Mouse (Mus musculus) forebrain, embryonic 12.5 days (tissue): ENCODE data around the gene Hpgd. TPM values are rescaled to one million over a fixed set of nuclear protein-coding genes. Genes with fewer than 3 reads are reported as not detected.
"Not testable (repeated sequence)": the region's sequence is repeated elsewhere in the genome, so short reads cannot be mapped to it uniquely, and the experiment has no call there.

Experiments used
- ATAC-seq: fragments of 200-750 bp; cut with Nextera tagmentation; 2 replicates; pipeline ENCODE4 v1.8.0; 2017; ENCODE audit warnings: moderate TSS enrichment; ENCODE audit not compliant: low FRiP score
- H3K27ac ChIP-seq: fragments of 300-500 bp; sonication (generic); 2 replicates; pipeline ENCODE4 v1.5.1; 2016; ENCODE audit warnings: mild to moderate bottlenecking
- H3K27me3 ChIP-seq: fragments of 300-500 bp; sonication (generic); 2 replicates; pipeline ENCODE4 v1.6.1; 2016; ENCODE audit warnings: mild to moderate bottlenecking
- H3K36me3 ChIP-seq: fragments of 300-500 bp; sonication (generic); replicated peaks from 2 replicates; pipeline ENCODE4 v1.6.1; 2016; ENCODE audit warnings: mild to moderate bottlenecking
- H3K4me1 ChIP-seq: fragments of 300-500 bp; sonication (generic); 2 replicates; pipeline ENCODE4 v1.6.1; 2016
- H3K4me2 ChIP-seq: fragments of 300-500 bp; sonication (generic); 2 replicates; pipeline ENCODE4 v1.6.1; 2016; ENCODE audit warnings: mild to moderate bottlenecking, moderate library complexity
- H3K4me3 ChIP-seq: fragments of 300-500 bp; sonication (generic); replicated peaks from 2 replicates; pipeline ENCODE4 v1.5.1; 2016; ENCODE audit warnings: mild to moderate bottlenecking
- H3K9ac ChIP-seq: fragments of 300-500 bp; sonication (generic); 2 replicates; pipeline ENCODE4 v1.6.1; 2016; ENCODE audit warnings: mild to moderate bottlenecking
- H3K9me3 ChIP-seq: fragments of 300-500 bp; sonication (generic); 2 replicates; pipeline ENCODE4 v1.6.1; 2016
- WGBS: fragments of 180-500 bp; shearing (Covaris S2); methylation state at CpG from one replicate; pipeline ENCODE4 v1.1.7; 2016; 5-methylcytosine and 5-hydroxymethylcytosine counted together
- polyA plus RNA-seq: library from polyadenylated mRNA; unstranded; fragments of >200 nt; fragmentation: Nextera tagmentation; extraction: Ambion mirVana; gene quantifications from 2 replicates; pipeline ENCODE4 v1.2.1, GENCODE M21; 2016

Hpgd gene
- polyA plus RNA-seq, 1 experiment from 2014 or later: 6.6 TPM

- no peak overlapping the region for H3K4me3 ChIP-seq
- H3K36me3 ChIP-seq: no peaks in the 10 kb centered on the region
- 0 out of 2 replicates have a peak, but pooled peaks cover 4% of the 10 kb centered on the region for H3K27me3 ChIP-seq
- H3K27ac ChIP-seq: no peak overlapping the region
- H3K9me3 ChIP-seq: no peaks in the 10 kb centered on the region
- WGBS: 82% methylated on average over 7 of the region's 7 CpGs
- no peak overlapping the region for H3K9ac ChIP-seq
- H3K4me1 ChIP-seq: no peaks in the 10 kb centered on the region
- H3K4me2 ChIP-seq: no peak overlapping the region
- no peak for ATAC-seq
Observed at GRCm38 (mm10) chr8:56287370-56288072, 6.9 kb upstream of the Hpgd start.

GRCm38 (mm10) chr8:56292318-56292717 lies 2.1 kb upstream of the Hpgd start:
- Histone ChIP-seq H3K27me3 (peaks cover 12% of the 10 kb centered on the region; the same call in 1 of the 2 replicates), H3K9me3 (no peaks in the 10 kb centered on the region), H3K9ac (no peak overlapping the region), H3K4me2 (no peak overlapping the region), H3K27ac (no peak overlapping the region), H3K4me1 (peaks cover 24% of the 10 kb centered on the region), H3K36me3 (no peaks in the 10 kb centered on the region), H3K4me3 (no peak overlapping the region)
- no peak for ATAC-seq
- 87% methylated on average over 7 of the region's 7 CpGs for WGBS

GRCm38 (mm10) chr8:56293480-56293879 lies 905 bp upstream of the Hpgd start:
- no peak overlapping the region for H3K27ac ChIP-seq
- peak overlapping the region; percentile 88 for H3K4me2 ChIP-seq
- no peaks in the 10 kb centered on the region for H3K36me3 ChIP-seq
- H3K4me3 ChIP-seq: no peak overlapping the region
- peaks cover 12% of the 10 kb centered on the region; the same call in 1 of the 2 replicates for H3K27me3 ChIP-seq
- peaks cover 24% of the 10 kb centered on the region for H3K4me1 ChIP-seq
- H3K9ac ChIP-seq: no peak overlapping the region
- peak; percentile 62; the same call in 1 of the 2 replicates for ATAC-seq
- WGBS: 2% methylated on average over 8 of the region's 8 CpGs
- no peaks in the 10 kb centered on the region for H3K9me3 ChIP-seq

- Histone ChIP-seq H3K27me3 (peaks cover 12% of the 10 kb centered on the region; the same call in 1 of the 2 replicates), H3K36me3 (no peaks in the 10 kb centered on the region), H3K27ac (no peak overlapping the region), H3K9ac (peak overlapping the region; percentile 54; the same call in 1 of the 2 replicates), H3K4me2 (peak overlapping the region; percentile 88), H3K4me3 (peak overlapping the region; percentile 47), H3K9me3 (no peaks in the 10 kb centered on the region), H3K4me1 (peaks cover 24% of the 10 kb centered on the region)
- 19% methylated on average over 14 of the region's 14 CpGs for whole genome bisulfite sequencing
- ATAC-seq: no peak
Observed at GRCm38 (mm10) chr8:56294886-56295555, 636 bp downstream of the Hpgd start.

GRCm38 (mm10) chr8:56299421-56299820 lies 5.0 kb downstream of the Hpgd start:
- H3K4me3 ChIP-seq: no peak overlapping the region
- peaks cover 9% of the 10 kb centered on the region for H3K4me1 ChIP-seq
- H3K9ac ChIP-seq: no peak overlapping the region
- H3K4me2 ChIP-seq: no peak overlapping the region
- no peaks in the 10 kb centered on the region for H3K36me3 ChIP-seq
- 65% methylated on average over 5 of the region's 5 CpGs for WGBS
- H3K27me3 ChIP-seq: peaks cover 6% of the 10 kb centered on the region; the same call in 1 of the 2 replicates
- ATAC-seq: no peak
- no peak overlapping the region for H3K27ac ChIP-seq
- H3K9me3 ChIP-seq: no peaks in the 10 kb centered on the region

GRCm38 (mm10) chr8:56301303-56301702 lies 6.9 kb downstream of the Hpgd start:
- not testable (repeated sequence) for H3K4me3 ChIP-seq, H3K27ac ChIP-seq, H3K36me3 ChIP-seq, H3K4me2 ChIP-seq, H3K27me3 ChIP-seq, H3K9me3 ChIP-seq, ATAC-seq, H3K4me1 ChIP-seq, H3K9ac ChIP-seq
- WGBS: 94% methylated on average over 3 of the region's 3 CpGs

- H3K4me2 ChIP-seq: no peak overlapping the region
- H3K27me3 ChIP-seq: no peaks in the 10 kb centered on the region
- no peak overlapping the region for H3K27ac ChIP-seq
- no peak overlapping the region for H3K4me3 ChIP-seq
- H3K36me3 ChIP-seq: no peaks in the 10 kb centered on the region
- 87% methylated on average over 7 of the region's 7 CpGs for WGBS
- no peak for ATAC-seq
- no peaks in the 10 kb centered on the region for H3K4me1 ChIP-seq
- H3K9me3 ChIP-seq: no peaks in the 10 kb centered on the region
- no peak overlapping the region for H3K9ac ChIP-seq
Observed at GRCm38 (mm10) chr8:56304595-56304994, 10.2 kb downstream of the Hpgd start.

GRCm38 (mm10) chr8:56313622-56314021 lies 19.2 kb downstream of the Hpgd start:
- H3K27ac ChIP-seq: no peak overlapping the region
- H3K4me3 ChIP-seq: no peak overlapping the region
- H3K36me3 ChIP-seq: no peaks in the 10 kb centered on the region
- WGBS: 95% methylated on average over 2 of the region's 2 CpGs
- H3K4me2 ChIP-seq: no peak overlapping the region
- ATAC-seq: no peak
- H3K9ac ChIP-seq: no peak overlapping the region
- H3K27me3 ChIP-seq: no peaks in the 10 kb centered on the region
- no peaks in the 10 kb centered on the region for H3K4me1 ChIP-seq
- H3K9me3 ChIP-seq: no peaks in the 10 kb centered on the region

- no peak overlapping the region for H3K4me2 ChIP-seq
- no peaks in the 10 kb centered on the region for H3K9me3 ChIP-seq
- no peak overlapping the region for H3K27ac ChIP-seq
- no peaks in the 10 kb centered on the region for H3K36me3 ChIP-seq
- no peak overlapping the region for H3K9ac ChIP-seq
- no peaks in the 10 kb centered on the region for H3K27me3 ChIP-seq
- 84% methylated on average over 3 of the region's 3 CpGs for WGBS
- no peak overlapping the region for H3K4me3 ChIP-seq
- ATAC-seq: no peak
- no peaks in the 10 kb centered on the region for H3K4me1 ChIP-seq
Observed at GRCm38 (mm10) chr8:56315189-56315588, 20.8 kb downstream of the Hpgd start.

- Histone ChIP-seq H3K27ac (no peak overlapping the region), H3K4me1 (no peaks in the 10 kb centered on the region), H3K27me3 (no peaks in the 10 kb centered on the region), H3K4me3 (no peak overlapping the region), H3K9me3 (no peaks in the 10 kb centered on the region), H3K9ac (no peak overlapping the region), H3K36me3 (no peaks in the 10 kb centered on the region), H3K4me2 (no peak overlapping the region)
- ATAC-seq: no peak
- 89% methylated on average over 1 of the region's 1 CpGs for WGBS
Observed at GRCm38 (mm10) chr8:56323276-56323675, 28.9 kb downstream of the Hpgd start.

- 76% methylated on average over 3 of the region's 3 CpGs for WGBS
- Histone ChIP-seq H3K4me3 (no peak overlapping the region), H3K4me1 (no peaks in the 10 kb centered on the region), H3K9ac (no peak overlapping the region), H3K9me3 (no peaks in the 10 kb centered on the region), H3K36me3 (no peaks in the 10 kb centered on the region), H3K27ac (no peak overlapping the region), H3K27me3 (no peaks in the 10 kb centered on the region), H3K4me2 (no peak overlapping the region)
- ATAC-seq: no peak
Observed at GRCm38 (mm10) chr8:56327709-56328108, 33.3 kb downstream of the Hpgd start.

- no peaks in the 10 kb centered on the region for H3K27me3 ChIP-seq
- WGBS: 75% methylated on average over 3 of the region's 3 CpGs
- ATAC-seq: no peak
- no peaks in the 10 kb centered on the region for H3K9me3 ChIP-seq
- no peak overlapping the region for H3K4me3 ChIP-seq
- no peak overlapping the region for H3K9ac ChIP-seq
- no peak overlapping the region for H3K27ac ChIP-seq
- no peak overlapping the region for H3K4me2 ChIP-seq
- H3K36me3 ChIP-seq: no peaks in the 10 kb centered on the region
- no peaks in the 10 kb centered on the region for H3K4me1 ChIP-seq
Observed at GRCm38 (mm10) chr8:56328130-56328542, 33.8 kb downstream of the Hpgd start.
